Mouse (Mus musculus): ENCODE measurements around the gene Prtn3. TPM values are rescaled to one million over a fixed set of nuclear protein-coding genes. Genes with fewer than 3 reads are reported as not detected.

Gene Prtn3
- polyA plus RNA-seq (2015; fragmentation: Nextera tagmentation; extraction: Ambion mirVana): 4.1 and 7.2 TPM in 2 replicates

DNA sequence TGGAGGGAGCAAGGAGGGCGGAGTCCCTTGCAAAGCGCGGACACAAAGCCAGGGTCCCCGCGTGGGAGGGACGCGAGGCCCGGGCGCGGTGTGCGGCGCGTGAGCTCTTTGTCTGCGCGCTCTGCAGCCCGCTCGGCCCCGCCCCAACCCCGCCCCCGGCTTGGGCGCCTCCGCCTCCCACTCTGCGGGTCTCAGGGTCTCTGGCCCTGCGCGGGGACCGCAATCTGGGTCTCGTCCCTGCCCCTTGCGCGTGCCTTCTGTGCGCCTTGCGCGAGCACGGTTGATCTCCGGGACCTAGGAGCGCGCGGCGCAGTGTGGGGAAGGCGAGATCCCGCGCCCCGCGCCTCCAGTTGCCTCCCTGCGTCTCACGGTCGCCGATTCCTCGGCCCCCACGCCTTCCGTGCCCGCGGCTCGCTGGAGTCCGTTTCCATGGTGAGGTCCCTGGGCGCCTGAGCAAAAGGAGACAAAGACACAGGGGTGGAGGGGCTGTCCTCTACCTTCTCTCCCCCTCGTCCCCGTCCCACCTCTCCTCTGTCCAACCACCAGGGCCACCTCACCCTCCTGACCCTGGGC is at the start of gene Prtn3, which contains the start of gene Plppr3:
Gene Prtn3, plus strand, starts transcription at position 187 of the 573 bp plus-strand sequence.
Gene Plppr3, minus strand, starts transcription at position 345 of the 573 bp plus-strand sequence.
- H3K4me2 ChIP-seq (ENCODE audit: low read depth, low read length): peak within 1 kb of the TSS; percentile 99
- WGBS: under 1% methylated on average over 56 of the region's 57 CpGs
- no peaks in the 10 kb centered on the region for H3K9me3 ChIP-seq (replicated peaks; ENCODE audit: control insufficient read depth, low read length)
- peak within 1 kb of the TSS; percentile 67 for H3K4me3 ChIP-seq (replicated peaks; ENCODE audit: low read length)
- H3K9ac ChIP-seq (ENCODE audit: low read length): peak within 1 kb of the TSS; percentile 85
- no peaks in the 10 kb centered on the region for H3K27me3 ChIP-seq (ENCODE audit: control insufficient read depth, insufficient read depth, low read length)
- H3K27ac ChIP-seq (ENCODE audit: low read length): 0 out of 2 replicates have a peak within 1 kb of the TSS, but pooled peaks have one; percentile 16
- H3K4me1 ChIP-seq (ENCODE audit: control insufficient read depth, insufficient read depth, low read length): peaks cover 8% of the 10 kb centered on the region
- no peaks in the 10 kb centered on the region for H3K36me3 ChIP-seq (ENCODE audit: control insufficient read depth, insufficient read depth, low read length)
- peak; percentile 76 for ATAC-seq (ENCODE audit: insufficient read depth, low FRiP score)

DNA sequence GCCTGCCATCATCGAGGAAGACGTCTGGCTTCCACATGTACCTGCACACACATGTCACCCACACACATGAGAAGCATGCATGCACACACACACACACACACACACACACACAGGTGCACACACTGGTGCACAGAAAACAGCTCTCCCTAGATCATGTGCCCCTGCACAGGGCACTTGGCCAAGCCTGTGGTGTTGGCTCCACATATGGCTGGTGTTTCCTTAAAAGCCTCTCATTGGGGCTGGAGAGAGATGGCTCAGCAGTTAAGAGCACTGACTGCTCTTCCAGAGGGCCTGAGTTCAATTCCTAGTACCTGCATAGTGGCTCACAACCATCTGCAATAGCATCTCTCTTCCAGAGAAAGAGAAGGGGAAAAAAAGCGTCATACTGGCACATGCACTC is 42.7 kb upstream of the Prtn3 start:
- WGBS: 86% methylated on average over 3 of the region's 3 CpGs
- H3K27ac ChIP-seq (ENCODE audit: low read length): no peak overlapping the region
- ATAC-seq (ENCODE audit: insufficient read depth, low FRiP score): no peak

DNA sequence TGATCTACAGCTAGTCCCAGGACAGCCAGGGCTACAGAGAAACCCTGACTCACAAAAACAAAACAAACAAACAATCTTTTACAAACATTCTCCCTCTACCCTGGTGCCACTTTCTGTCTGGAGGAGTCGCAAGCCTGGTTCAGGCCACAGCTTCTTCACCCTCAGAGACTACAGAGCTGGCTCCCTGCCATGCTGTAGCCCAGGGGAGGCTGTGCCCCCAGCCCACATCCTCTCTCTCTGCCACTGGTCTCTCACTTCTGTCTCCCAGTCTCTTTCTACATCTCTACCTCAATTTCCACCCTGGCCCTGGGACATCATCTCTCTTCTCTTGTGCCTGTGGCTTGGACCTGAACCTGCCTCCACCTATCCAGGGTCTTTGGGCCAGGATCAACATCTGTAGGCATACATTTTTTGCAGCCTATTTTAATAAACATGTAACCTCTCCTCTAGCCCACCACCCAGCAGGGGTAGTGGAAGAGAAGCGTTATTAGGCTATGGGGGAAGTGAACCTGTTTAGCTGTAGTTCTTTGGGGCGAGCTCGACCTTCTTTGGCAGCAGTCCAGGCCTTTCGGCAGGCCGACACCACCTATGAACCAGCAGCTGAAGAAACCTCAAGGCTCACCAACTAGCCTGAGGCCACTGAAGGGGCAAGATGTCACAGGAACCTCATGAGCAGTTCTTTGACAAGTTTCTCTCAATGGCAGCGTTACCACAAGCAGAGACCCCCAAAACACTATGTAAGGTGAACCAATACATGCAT is 42.1 kb upstream of the Prtn3 start:
- no peak for ATAC-seq (ENCODE audit: insufficient read depth, low FRiP score)
- H3K27ac ChIP-seq (ENCODE audit: low read length): no peak overlapping the region
- no peak overlapping the region for H3K4me3 ChIP-seq (replicated peaks; ENCODE audit: low read length)
- H3K27me3 ChIP-seq (ENCODE audit: control insufficient read depth, insufficient read depth, low read length): no peaks in the 10 kb centered on the region
- H3K4me1 ChIP-seq (ENCODE audit: control insufficient read depth, insufficient read depth, low read length): no peaks in the 10 kb centered on the region
- no peak overlapping the region for H3K9ac ChIP-seq (ENCODE audit: low read length)
- no peaks in the 10 kb centered on the region for H3K36me3 ChIP-seq (ENCODE audit: control insufficient read depth, insufficient read depth, low read length)
- WGBS: 66% methylated on average over 7 of the region's 7 CpGs
- H3K9me3 ChIP-seq (replicated peaks; ENCODE audit: control insufficient read depth, low read length): peaks cover 3% of the 10 kb centered on the region; the same call in 1 of the 2 replicates
- H3K4me2 ChIP-seq (ENCODE audit: low read depth, low read length): no peak overlapping the region

More for the DNA sequence above, 42.7 kb upstream of the Prtn3 start:
- Histone ChIP-seq H3K9ac (ENCODE audit: low read length) (no peak overlapping the region), H3K9me3 (replicated peaks; ENCODE audit: control insufficient read depth, low read length) (no peaks in the 10 kb centered on the region), H3K4me2 (ENCODE audit: low read depth, low read length) (no peak overlapping the region), H3K4me1 (ENCODE audit: control insufficient read depth, insufficient read depth, low read length) (no peaks in the 10 kb centered on the region), H3K36me3 (ENCODE audit: control insufficient read depth, insufficient read depth, low read length) (no peaks in the 10 kb centered on the region), H3K27me3 (ENCODE audit: control insufficient read depth, insufficient read depth, low read length) (no peaks in the 10 kb centered on the region), H3K4me3 (replicated peaks; ENCODE audit: low read length) (no peak overlapping the region)

DNA sequence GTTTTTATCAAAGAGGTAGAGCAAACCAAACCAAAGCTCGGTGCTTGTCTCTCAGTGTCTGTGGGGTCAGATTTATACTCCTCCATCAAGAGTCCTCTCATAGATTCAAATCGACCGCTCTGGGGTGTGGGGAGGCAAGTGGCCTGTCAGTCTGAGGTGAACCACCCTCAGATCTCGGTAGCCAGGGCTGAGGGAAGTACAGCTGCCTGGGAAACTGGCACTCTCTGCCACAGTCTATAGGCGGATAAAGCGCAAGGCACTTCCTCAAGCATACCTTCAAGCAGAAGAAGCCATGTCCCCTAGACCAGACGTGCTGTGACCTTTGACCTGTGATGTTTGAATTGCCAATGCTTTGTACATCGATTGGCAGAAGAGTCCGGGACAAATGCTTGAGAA is 41.5 kb upstream of the Prtn3 start:
- H3K27ac ChIP-seq (ENCODE audit: low read length): no peak overlapping the region
- no peaks in the 10 kb centered on the region for H3K27me3 ChIP-seq (ENCODE audit: control insufficient read depth, insufficient read depth, low read length)
- H3K4me1 ChIP-seq (ENCODE audit: control insufficient read depth, insufficient read depth, low read length): no peaks in the 10 kb centered on the region
- H3K9ac ChIP-seq (ENCODE audit: low read length): no peak overlapping the region
- no peak for ATAC-seq (ENCODE audit: insufficient read depth, low FRiP score)
- H3K4me3 ChIP-seq (replicated peaks; ENCODE audit: low read length): no peak overlapping the region
- H3K4me2 ChIP-seq (ENCODE audit: low read depth, low read length): no peak overlapping the region
- H3K9me3 ChIP-seq (replicated peaks; ENCODE audit: control insufficient read depth, low read length): peaks cover 3% of the 10 kb centered on the region; the same call in 1 of the 2 replicates
- no peaks in the 10 kb centered on the region for H3K36me3 ChIP-seq (ENCODE audit: control insufficient read depth, insufficient read depth, low read length)
- 75% methylated on average over 9 of the region's 9 CpGs for WGBS

DNA sequence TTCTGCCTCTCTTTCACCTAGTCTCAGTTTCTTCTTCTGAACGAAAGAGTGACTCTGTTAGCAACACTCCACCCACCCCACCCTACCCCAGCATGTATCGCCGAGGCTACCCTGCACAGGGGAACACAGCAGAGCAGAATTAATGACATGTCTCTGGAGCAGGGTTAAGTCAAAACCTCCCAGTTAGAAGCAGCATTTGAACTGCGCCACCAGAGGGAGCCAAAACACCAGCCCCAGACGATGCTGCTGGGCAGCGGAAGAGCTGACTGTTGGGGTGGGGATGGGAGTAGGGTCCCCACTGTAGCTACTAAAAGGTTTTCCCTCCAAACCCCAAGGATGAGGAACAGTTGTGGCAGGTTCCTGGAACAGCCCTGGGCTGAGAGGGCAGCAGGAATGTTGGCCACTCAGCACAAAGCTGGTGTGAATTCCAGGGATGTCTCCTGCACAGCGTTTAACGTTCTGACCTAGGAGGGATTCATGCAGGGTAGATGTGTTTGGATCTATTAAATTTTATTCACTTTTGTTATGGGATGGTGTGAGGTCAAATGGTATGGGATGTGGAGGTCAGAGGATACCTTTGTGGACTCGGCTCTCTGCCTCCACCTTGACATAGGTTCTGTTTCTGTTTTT is 39.4 kb upstream of the Prtn3 start:
- Histone ChIP-seq H3K9ac (ENCODE audit: low read length) (0 out of 2 replicates have a peak overlapping the region, but pooled peaks have one; percentile 28), H3K4me1 (ENCODE audit: control insufficient read depth, insufficient read depth, low read length) (no peaks in the 10 kb centered on the region), H3K9me3 (replicated peaks; ENCODE audit: control insufficient read depth, low read length) (peaks cover 3% of the 10 kb centered on the region; the same call in 1 of the 2 replicates), H3K4me3 (replicated peaks; ENCODE audit: low read length) (no peak overlapping the region), H3K27me3 (ENCODE audit: control insufficient read depth, insufficient read depth, low read length) (no peaks in the 10 kb centered on the region), H3K36me3 (ENCODE audit: control insufficient read depth, insufficient read depth, low read length) (no peaks in the 10 kb centered on the region), H3K27ac (ENCODE audit: low read length) (no peak overlapping the region), H3K4me2 (ENCODE audit: low read depth, low read length) (no peak overlapping the region)
- 22% methylated on average over 9 of the region's 9 CpGs for WGBS
- peak; percentile 74; the same call in 1 of the 2 replicates for ATAC-seq (ENCODE audit: insufficient read depth, low FRiP score)

DNA sequence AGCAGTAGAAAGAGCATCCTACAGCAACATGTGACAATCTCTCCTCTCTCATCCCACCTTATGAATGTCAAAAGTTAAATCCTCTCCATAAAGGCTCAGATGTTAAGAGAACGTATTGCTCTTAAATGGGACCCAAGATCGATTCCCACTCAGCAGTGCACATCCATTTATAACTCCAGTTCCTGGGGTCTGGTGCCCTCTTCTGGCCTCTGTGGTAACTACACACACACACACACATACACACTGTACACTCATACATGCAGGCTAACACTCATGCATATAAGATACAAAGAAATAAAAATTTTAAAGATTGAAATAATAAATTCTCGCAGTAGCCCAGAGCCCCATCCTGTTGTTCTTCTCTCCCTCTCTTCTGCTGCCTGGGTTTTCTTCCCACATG is 37.4 kb upstream of the Prtn3 start:
- no peak overlapping the region for H3K27ac ChIP-seq (ENCODE audit: low read length)
- no peak overlapping the region for H3K9ac ChIP-seq (ENCODE audit: low read length)
- 94% methylated on average over 3 of the region's 3 CpGs for WGBS
- H3K27me3 ChIP-seq (ENCODE audit: control insufficient read depth, insufficient read depth, low read length): no peaks in the 10 kb centered on the region
- H3K36me3 ChIP-seq (ENCODE audit: control insufficient read depth, insufficient read depth, low read length): no peaks in the 10 kb centered on the region
- no peak overlapping the region for H3K4me3 ChIP-seq (replicated peaks; ENCODE audit: low read length)
- H3K9me3 ChIP-seq (replicated peaks; ENCODE audit: control insufficient read depth, low read length): peaks cover 3% of the 10 kb centered on the region; the same call in 1 of the 2 replicates
- no peak for ATAC-seq (ENCODE audit: insufficient read depth, low FRiP score)
- H3K4me2 ChIP-seq (ENCODE audit: low read depth, low read length): no peak overlapping the region
- 0 out of 2 replicates have a peak, but pooled peaks cover 5% of the 10 kb centered on the region for H3K4me1 ChIP-seq (ENCODE audit: control insufficient read depth, insufficient read depth, low read length)

DNA sequence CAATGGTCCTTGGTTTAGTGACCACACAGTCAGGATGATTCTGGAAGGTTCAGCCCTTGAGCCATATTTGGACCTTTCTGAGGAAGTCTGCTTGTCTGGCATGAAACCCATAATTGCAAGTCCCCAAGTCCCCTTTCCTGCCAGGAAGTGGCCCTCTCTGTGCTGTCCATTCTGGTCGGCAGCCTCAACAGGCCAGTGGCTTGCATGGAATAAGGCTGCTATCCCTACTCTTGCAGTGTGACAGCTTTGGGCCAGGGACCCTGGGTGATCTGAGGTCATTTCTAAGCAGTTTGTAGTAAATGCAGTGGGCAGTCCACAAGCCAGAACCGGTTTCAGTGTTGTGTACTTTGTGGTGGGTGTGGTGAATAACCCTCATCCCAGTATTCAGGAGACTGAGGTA is 36.1 kb upstream of the Prtn3 start:
- Histone ChIP-seq H3K36me3 (ENCODE audit: control insufficient read depth, insufficient read depth, low read length) (no peaks in the 10 kb centered on the region), H3K4me3 (replicated peaks; ENCODE audit: low read length) (no peak overlapping the region), H3K27me3 (ENCODE audit: control insufficient read depth, insufficient read depth, low read length) (no peaks in the 10 kb centered on the region), H3K4me1 (ENCODE audit: control insufficient read depth, insufficient read depth, low read length) (peaks cover 11% of the 10 kb centered on the region), H3K9ac (ENCODE audit: low read length) (no peak overlapping the region), H3K9me3 (replicated peaks; ENCODE audit: control insufficient read depth, low read length) (peaks cover 3% of the 10 kb centered on the region; the same call in 1 of the 2 replicates), H3K4me2 (ENCODE audit: low read depth, low read length) (no peak overlapping the region), H3K27ac (ENCODE audit: low read length) (no peak overlapping the region)
- ATAC-seq (ENCODE audit: insufficient read depth, low FRiP score): no peak
- 55% methylated on average over 2 of the region's 2 CpGs for WGBS

DNA sequence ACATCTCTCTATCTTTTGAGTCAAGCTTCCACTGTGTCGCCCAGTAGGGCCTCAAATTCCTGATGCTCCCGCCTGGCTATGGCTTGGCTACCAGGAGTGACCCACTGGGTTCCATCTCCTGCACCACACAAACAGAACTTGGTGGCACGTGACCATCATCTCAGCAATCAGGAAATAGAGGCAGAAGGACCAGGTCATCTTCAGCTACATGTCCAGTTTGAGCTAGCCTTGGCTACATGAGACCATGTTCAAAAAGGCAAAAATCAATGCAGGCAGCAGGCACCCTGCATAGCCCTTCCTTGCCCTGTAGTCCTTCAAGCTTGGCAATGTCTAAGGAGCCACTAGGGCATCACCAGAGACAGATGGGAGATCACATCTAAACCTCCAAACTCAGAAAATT is 34.2 kb upstream of the Prtn3 start:
- ATAC-seq (ENCODE audit: insufficient read depth, low FRiP score): no peak

More for the DNA sequence above, 34.2 kb upstream of the Prtn3 start:
- Histone ChIP-seq H3K9me3 (replicated peaks; ENCODE audit: control insufficient read depth, low read length) (peaks cover 3% of the 10 kb centered on the region; the same call in 1 of the 2 replicates), H3K27ac (ENCODE audit: low read length) (peak overlapping the region; percentile 91), H3K4me2 (ENCODE audit: low read depth, low read length) (no peak overlapping the region; the same call in 1 of the 2 replicates), H3K36me3 (ENCODE audit: control insufficient read depth, insufficient read depth, low read length) (no peaks in the 10 kb centered on the region), H3K4me1 (ENCODE audit: control insufficient read depth, insufficient read depth, low read length) (peaks cover 17% of the 10 kb centered on the region), H3K9ac (ENCODE audit: low read length) (no peak overlapping the region), H3K27me3 (ENCODE audit: control insufficient read depth, insufficient read depth, low read length) (no peaks in the 10 kb centered on the region), H3K4me3 (replicated peaks; ENCODE audit: low read length) (no peak overlapping the region)
- WGBS: 85% methylated on average over 3 of the region's 3 CpGs

All from stomach, embryonic 16.5 days (tissue).